Mouse (Mus musculus) natural killer cell, adult 2 months (primary cell): Measurements from ENCODE around the gene LTO1.
A peak's percentile ranks its signal among the peaks of the same experiment; 100 is the strongest.
"Not testable (repeated sequence)": the region's sequence is repeated elsewhere in the genome, so short reads cannot be mapped to it uniquely, and the experiment has no call there.

Experiments used
- DNase-seq, 2 experiments: peaks; one replicate each; pipeline ENCODE4 v3.0.0; 2022; ENCODE audit warnings: low spot score in 2 of 2

Gene LTO1

DNA sequence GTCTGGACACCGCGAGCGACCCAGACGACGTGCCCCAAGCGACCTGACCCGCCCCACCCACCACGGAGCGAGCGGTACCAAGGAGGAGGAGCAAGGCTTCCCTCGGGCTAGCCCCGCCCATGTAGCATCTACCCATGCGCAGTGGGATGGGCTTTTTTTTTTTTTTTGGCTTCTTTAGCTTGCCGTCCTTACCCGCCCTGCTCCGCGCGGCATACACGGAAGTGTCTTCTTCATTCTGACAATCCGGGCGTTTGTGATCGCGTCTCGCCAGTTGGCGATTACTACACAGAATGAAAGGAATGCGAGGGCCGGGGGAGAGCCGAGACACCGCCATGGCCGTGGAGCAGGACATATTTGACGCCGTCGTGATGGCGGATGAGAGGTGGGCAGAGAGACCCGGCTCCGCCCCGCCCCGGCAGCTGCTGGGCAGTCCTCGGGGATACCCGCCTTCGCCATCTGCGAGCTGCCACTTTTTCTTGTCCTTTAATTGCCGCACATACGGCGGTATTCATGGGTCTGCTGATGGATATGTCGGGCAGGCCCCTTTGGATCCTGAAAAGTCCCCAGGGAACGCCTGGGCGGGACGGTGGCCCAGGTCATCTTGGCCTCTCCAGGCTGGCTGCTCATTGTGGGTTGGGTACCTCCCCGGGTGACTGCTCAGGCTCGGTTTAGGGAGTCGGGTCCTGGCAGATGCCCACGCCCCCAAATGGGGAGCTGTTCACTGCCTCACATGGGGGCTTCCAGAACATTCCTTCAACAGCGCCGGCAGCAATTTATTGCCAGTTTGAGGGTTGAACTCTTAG, at the start of gene LTO1:
Gene LTO1, plus strand, starts transcription at position 153 of the 803 bp plus-strand sequence.
- peak; percentile 92 to 93 for DNase-seq

GRCm38 (mm10) chr7:144867161-144867560, 47.7 kb upstream of the LTO1 start:
- no peak for DNase-seq

- DNase-seq: no peak
These were observed 47.3 kb upstream of the LTO1 start for GRCm38 (mm10) chr7:144867602-144868001.

GRCm38 (mm10) chr7:144872420-144872819, 42.5 kb upstream of the LTO1 start:
- DNase-seq: no peak

DNA sequence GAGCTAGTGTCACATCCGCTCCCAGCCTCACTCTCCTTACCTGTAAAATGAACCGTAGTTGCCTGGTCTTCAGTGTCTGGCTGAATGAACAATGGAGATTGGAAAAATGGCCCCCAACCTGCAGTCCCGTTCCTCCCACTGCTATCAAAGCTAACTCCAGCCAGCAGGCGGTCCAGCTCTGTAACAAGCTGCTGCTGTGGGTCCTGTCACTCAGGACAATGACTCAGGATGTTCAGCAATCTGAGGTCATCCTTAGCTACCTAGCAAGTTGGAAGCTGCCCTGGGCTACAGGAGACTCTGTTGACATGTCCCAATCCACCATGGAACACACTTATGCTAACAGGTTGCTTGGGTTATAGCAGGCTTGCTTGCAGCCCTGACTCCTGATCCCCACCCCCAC, 41.7 kb upstream of the LTO1 start:
- DNase-seq: no peak

DNA sequence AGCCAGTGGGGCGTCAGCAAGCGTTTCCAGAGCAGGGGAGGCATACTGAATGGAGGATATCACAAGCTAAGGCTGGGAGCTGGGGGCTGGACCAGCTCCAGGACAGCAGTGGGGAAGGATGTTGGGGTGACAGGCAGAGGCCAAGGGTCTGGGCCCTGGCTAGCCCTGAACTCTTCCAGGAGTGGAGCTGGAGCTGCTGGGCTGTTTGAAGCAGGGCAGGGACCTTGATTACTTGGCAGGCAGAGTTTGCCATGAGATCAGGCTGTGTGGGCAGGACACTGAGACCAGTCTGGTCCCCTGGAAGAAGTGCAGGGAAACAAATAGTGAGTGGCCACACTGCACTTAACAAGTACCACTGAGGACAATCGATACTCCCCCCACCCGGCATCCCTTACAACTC, 40.7 kb upstream of the LTO1 start:
- no peak for DNase-seq

DNA sequence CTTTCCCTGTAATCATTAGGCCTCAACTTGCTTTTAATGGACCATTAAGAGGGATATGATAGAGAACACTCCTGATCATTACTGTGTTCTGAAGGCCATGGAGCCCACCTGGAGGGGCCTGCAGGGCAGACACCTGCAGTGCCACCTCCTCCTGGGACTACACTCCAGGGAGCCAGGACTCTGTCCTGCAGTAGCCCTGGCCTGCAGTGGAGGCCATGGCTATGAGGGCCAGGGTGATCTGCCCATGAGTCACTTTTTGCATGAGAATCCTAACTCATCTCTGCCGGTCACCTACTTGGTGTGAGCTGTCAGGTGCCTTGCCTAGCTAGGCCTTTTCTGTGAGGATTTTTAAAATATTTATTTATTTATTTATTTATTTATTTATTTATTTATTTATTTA, 36.5 kb upstream of the LTO1 start:
- DNase-seq: no peak

DNA sequence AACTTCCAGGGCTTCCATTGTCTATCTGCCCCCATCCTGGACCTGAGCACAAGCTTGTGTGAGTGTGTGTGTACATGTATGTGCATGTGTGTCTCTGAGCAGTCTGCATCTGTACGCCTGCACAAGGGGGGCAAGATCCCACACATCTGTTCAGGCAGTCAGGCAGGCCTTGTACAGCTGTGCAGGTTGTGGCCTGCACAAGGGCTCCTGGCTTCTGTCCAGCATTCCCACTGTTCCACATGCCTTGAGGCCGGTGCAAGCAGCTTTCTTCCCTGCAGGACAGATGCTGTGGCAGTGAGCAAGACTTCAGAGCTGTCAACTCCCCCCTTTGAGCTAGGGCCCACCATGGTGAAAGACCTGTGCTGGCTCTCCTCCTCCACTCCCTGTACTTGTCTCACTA, 31.8 kb upstream of the LTO1 start:
- DNase-seq: no peak

DNA sequence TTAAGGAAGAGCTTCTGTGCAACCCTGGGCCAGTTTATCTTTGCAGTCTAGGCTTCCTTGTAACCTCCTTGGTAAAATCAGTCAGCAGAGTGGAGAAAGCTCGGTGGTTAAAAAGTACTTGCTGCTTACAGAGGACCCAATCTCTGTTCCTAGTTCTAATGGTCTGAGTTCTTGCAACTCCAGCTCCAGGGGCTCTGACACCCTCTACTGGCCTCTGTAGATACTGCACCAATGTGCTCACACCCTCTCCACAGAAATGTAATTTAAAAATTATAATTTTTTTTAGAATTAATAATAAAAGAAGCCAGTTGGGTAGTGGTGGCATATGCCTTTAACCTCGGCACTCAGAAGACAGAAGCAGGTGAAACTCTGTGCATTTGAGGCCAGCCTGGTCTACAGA, 27.2 kb upstream of the LTO1 start:
- no peak for DNase-seq

GRCm38 (mm10) chr7:144888564-144889299, 26.2 kb upstream of the LTO1 start:
- no peak for DNase-seq

DNA sequence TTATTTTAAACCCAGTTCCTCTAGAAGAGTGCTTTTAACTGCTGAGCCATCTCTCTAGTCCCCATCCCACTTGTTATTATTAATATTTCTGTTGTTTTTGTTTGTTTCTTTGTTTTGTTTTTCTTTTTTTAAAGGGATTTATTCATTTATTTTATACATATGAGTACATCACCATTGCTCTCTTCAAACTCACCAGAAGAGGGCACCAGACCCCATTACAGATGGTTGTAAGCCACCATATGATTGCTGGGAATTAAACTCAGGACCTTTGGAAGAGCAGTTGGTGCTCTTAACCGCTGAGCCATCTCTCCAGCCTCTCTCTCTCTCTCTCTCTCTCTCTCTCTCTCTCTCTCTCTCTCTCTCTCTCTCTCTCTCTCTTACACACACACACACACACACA, 24.2 kb upstream of the LTO1 start:
- not testable (repeated sequence) for DNase-seq

GRCm38 (mm10) chr7:144891863-144892262, 23.0 kb upstream of the LTO1 start:
- no peak for DNase-seq

DNA sequence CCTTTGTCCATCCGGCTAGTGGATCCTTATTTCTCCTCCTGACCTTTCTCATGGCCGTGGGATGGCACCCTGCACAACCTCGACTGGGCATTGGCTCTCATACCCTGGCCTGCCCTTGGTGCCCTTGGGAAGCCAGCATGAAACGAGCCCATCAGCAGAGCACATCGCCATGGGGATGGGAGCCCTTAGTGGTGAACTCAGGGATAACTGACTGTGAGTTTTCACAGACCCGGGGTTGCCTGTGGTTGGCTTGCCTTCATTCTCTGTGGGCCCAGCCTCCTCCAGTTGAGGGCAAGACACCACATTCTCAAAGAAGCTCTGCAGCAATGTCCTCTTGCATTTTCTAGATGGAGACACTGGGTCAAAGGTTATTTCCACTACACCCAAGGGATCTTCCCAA, 22.6 kb upstream of the LTO1 start:
- no peak for DNase-seq

DNA sequence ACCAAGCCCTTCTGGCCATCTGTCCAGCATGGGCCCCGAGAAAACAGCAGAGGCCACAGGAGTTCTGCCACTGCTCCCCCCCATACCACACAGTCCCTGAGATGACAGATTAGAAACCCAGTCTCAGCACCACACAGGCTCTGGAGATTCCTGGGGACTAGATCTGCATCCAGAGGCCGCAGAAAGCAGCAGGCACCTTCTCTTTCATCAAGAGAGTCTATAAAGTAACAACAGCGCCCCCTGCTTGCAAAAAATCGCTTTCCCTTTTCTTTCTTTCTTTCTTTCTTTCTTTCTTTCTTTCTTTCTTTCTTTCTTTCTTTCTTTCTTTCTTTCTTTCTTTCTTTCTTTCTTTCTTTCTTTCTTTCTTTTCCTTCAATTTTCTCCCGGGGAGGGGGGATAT, 20.7 kb upstream of the LTO1 start:
- DNase-seq: no peak

- no peak for DNase-seq
These were observed 20.2 kb upstream of the LTO1 start for GRCm38 (mm10) chr7:144894706-144895105.

DNA sequence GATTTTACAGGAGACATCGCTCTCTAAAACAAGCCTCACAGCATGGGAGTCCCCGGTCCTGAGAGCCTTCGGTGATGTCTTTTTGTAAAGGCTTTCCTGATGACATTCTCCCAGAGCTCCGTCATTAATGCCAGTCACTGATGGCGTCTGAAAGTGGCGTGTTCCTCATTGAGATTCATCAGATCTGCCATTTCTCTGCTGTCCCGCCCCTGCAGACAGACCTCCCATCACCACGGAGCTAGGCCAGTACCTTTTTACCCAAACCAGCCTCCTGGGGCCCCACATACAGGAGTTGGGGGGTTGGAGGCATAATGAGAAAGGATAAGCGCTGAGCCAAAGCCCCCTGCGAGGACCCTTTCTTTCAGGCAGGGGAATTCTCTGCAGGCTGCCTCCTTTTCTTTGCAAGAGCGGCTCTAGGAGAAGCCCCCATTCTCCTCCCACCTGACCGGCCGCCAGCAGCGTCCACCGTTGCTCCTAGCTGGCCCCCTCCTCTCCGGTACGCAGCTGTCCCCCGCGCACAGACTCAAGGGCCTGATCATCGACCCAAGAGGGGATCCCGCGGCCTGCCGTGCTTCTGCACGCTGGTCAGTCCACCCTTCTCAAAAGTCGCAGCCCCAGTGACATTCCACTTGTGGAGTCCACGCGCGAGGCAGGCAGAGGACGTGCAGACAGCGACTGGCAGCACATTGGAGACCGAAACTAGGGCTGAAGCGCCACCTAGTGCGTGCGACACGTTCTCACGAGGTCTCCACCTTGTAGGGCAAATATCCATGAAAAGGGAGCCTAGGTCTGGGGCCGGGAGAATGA, 19.4 kb upstream of the LTO1 start:
- DNase-seq: peak; percentile 25 to 51

- DNase-seq: no peak
These were observed 18.3 kb upstream of the LTO1 start, which contains the start of gene Fgf15 for GRCm38 (mm10) chr7:144896294-144897218. Gene Fgf15, plus strand, starts transcription at chr7:144896531.

GRCm38 (mm10) chr7:144898506-144898905, 16.4 kb upstream of the LTO1 start:
- no peak for DNase-seq

GRCm38 (mm10) chr7:144905514-144905913, 9.4 kb upstream of the LTO1 start:
- not testable (repeated sequence) for DNase-seq

DNA sequence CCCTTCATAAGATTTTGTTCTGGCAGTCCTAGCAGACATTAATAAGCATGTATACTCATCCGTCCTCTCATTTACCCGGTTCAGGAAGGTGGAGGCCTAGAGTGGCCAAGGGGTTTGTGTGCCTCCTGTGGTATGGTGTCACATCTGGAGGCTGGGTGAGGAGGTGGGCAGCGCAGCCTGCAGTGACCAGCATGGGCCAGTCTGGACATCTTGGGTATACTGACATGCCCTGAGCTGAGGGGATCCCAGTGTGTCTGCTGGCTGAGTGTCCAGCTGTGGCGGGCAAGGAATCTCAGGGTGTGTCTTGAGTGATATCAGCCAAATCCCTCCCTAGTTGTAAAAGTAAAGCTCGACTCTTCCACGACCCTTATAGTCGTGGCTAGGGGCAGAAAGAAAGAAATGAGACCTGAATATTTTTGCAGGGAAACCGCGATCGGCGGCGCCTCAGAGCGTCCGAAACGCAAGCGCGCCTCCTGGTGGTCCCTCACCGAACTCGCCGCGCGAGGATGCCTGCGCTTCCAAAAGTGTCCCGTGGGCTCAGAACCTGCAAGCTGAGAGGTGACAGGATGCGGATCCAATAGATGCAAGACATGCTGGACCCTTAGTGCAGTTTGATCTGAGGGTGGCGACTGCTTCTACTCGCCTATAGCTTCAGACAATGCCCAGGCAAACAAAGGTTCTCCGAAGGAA, 8.0 kb upstream of the LTO1 start:
- peak; percentile 26 to 58 for DNase-seq

GRCm38 (mm10) chr7:144907793-144908192, 7.1 kb upstream of the LTO1 start:
- DNase-seq: no peak
